Comparison of ENCODE assay signal across 16 mouse cellular contexts in genomic region chr19:45903861-45904260, GRCm38 (mm10).
DNase-seq lines count a peak whose midpoint lies in the region; ATAC-seq and TF ChIP-seq lines count a peak whose summit lies in the region.
"Had no signal": no experiment of that assay in that cellular context is flagged by ENCODE, and none has a peak within 500 bp of the region (broad histone marks: within the 10 kb centered on the region; RNA-seq: fewer than 3 reads in every experiment).

No protein-coding gene starts in this region.

- H3K9ac ChIP-seq in heart, embryonic 15.5 days = no peak overlapping the region
- no peak overlapping the region for H3K9ac ChIP-seq in heart, embryonic 11.5 days (ENCODE audit: low read depth, low read length)
- no peak overlapping the region for H3K9ac ChIP-seq in lung, embryonic 14.5 days
- H3K9ac ChIP-seq: forebrain, postnatal 0 days; hindbrain, embryonic 14.5 days; limb, embryonic 13.5 days; liver, embryonic 15.5 days had no signal

- H3K9me3 ChIP-seq in heart, embryonic 15.5 days (replicated peaks) = no peaks in the 10 kb centered on the region
- no peaks in the 10 kb centered on the region for H3K9me3 ChIP-seq in heart, embryonic 11.5 days (replicated peaks; ENCODE audit: control insufficient read depth, low read length)
- H3K9me3 ChIP-seq in lung, embryonic 14.5 days (ENCODE audit: low read depth, low read length) = no peaks in the 10 kb centered on the region
- H3K9me3 ChIP-seq: limb, embryonic 13.5 days; liver, embryonic 15.5 days; midbrain, embryonic 10.5 days had no signal

- peak; percentile 4 to 7 for DNase-seq in cerebellum, adult 18-20 months
- DNase-seq in lung, embryonic 14.5 days = peak; percentile 13
- no peak for DNase-seq in lung, postnatal 36 days
- peak; percentile 32 for DNase-seq in kidney, postnatal 14 days
- DNase-seq in retina, embryonic 14.5 days (ENCODE audit: low spot score) = no peak
- DNase-seq: forebrain, postnatal 0 days had no signal

- H3K27ac ChIP-seq in heart, embryonic 15.5 days = peak overlapping the region; percentile 92
- H3K27ac ChIP-seq in heart, embryonic 11.5 days (ENCODE audit: low read depth, low read length) = no peak overlapping the region
- H3K27ac ChIP-seq in lung, embryonic 14.5 days (ENCODE audit: low read depth) = no peak overlapping the region
- H3K27ac ChIP-seq: hindbrain, embryonic 14.5 days; left cerebral cortex, adult 2 months; limb, embryonic 13.5 days; liver, embryonic 15.5 days; midbrain, embryonic 10.5 days had no signal

- peaks cover 15% of the 10 kb centered on the region for H3K4me1 ChIP-seq in heart, embryonic 15.5 days (replicated peaks)
- 0 out of 2 replicates have a peak, but pooled peaks cover 4% of the 10 kb centered on the region for H3K4me1 ChIP-seq in heart, embryonic 11.5 days (ENCODE audit: control insufficient read depth, insufficient read depth, low read length)
- no peaks in the 10 kb centered on the region for H3K4me1 ChIP-seq in lung, embryonic 14.5 days (ENCODE audit: insufficient read depth)
- H3K4me1 ChIP-seq: limb, embryonic 13.5 days; liver, embryonic 15.5 days; midbrain, embryonic 10.5 days had no signal

- ATAC-seq in cerebellum, adult (ENCODE audit: insufficient number of reproducible peaks, low FRiP score, low TSS enrichment) = no peak
- 0 out of 2 replicates have a peak, but pooled peaks have one; percentile 29 for ATAC-seq in heart, embryonic 15.5 days (replicated peaks; ENCODE audit: insufficient number of reproducible peaks, insufficient read depth, low FRiP score, low read depth)
- no peak for ATAC-seq in heart, embryonic 11.5 days (replicated peaks; ENCODE audit: insufficient number of reproducible peaks, low FRiP score, low TSS enrichment)
- no peak for ATAC-seq in lung, embryonic 14.5 days (ENCODE audit: insufficient read depth)
- ATAC-seq: activated CD4-positive, CD25-positive, alpha-beta regulatory T cell, adult 4 months; forebrain, postnatal 0 days; intestine, postnatal 0 days had no signal

- no peak overlapping the region for H3K4me3 ChIP-seq in heart, embryonic 15.5 days
- no peak overlapping the region for H3K4me3 ChIP-seq in heart, embryonic 11.5 days (ENCODE audit: low read depth, low read length)
- H3K4me3 ChIP-seq in lung, embryonic 14.5 days (ENCODE audit: low read depth, low read length) = no peak overlapping the region
- H3K4me3 ChIP-seq: left cerebral cortex, adult 2 months; limb, embryonic 13.5 days; liver, embryonic 15.5 days; midbrain, embryonic 10.5 days had no signal

- no peaks in the 10 kb centered on the region for H3K27me3 ChIP-seq in heart, embryonic 15.5 days
- H3K27me3 ChIP-seq in heart, embryonic 11.5 days (ENCODE audit: control insufficient read depth, insufficient read depth, low read length) = no peaks in the 10 kb centered on the region
- no peaks in the 10 kb centered on the region for H3K27me3 ChIP-seq in lung, embryonic 14.5 days (ENCODE audit: insufficient read depth, low read length)
- H3K27me3 ChIP-seq: limb, embryonic 13.5 days; liver, embryonic 15.5 days had no signal

- no peak for TF ChIP-seq CTCF in lung, embryonic 14.5 days (IDR thresholded peaks at IDR 0.05; ENCODE audit: low read depth)

- WGBS in heart, embryonic 15.5 days = 58% methylated on average over 3 of the region's 3 CpGs
- WGBS in heart, embryonic 11.5 days (ENCODE audit: insufficient replicate concordance) = 69% methylated on average over 3 of the region's 3 CpGs
- 69% methylated on average over 3 of the region's 3 CpGs for WGBS in lung, embryonic 14.5 days

- H3K36me3 ChIP-seq in heart, embryonic 15.5 days = peaks cover 9% of the 10 kb centered on the region; the same call in 1 of the 2 replicates
- H3K36me3 ChIP-seq in heart, embryonic 11.5 days (ENCODE audit: control insufficient read depth, insufficient read depth, low read length) = 0 out of 2 replicates have a peak, but pooled peaks cover 3% of the 10 kb centered on the region
- 0 out of 2 replicates have a peak, but pooled peaks cover 3% of the 10 kb centered on the region for H3K36me3 ChIP-seq in lung, embryonic 14.5 days (ENCODE audit: insufficient read depth)
- H3K36me3 ChIP-seq: liver, embryonic 15.5 days had no signal

- no peak overlapping the region for H3K4me2 ChIP-seq in heart, embryonic 15.5 days
- no peak overlapping the region for H3K4me2 ChIP-seq in heart, embryonic 11.5 days
- no peak overlapping the region for H3K4me2 ChIP-seq in lung, embryonic 14.5 days
- H3K4me2 ChIP-seq: hindbrain, embryonic 14.5 days; limb, embryonic 13.5 days; liver, embryonic 15.5 days had no signal

Comparison
In these comparisons a context has a peak if more than half of its experiments do, and no peak if none do; other contexts are left out.
1. DNase-seq: peak in cerebellum, adult 18-20 months (2 of 2), lung, embryonic 14.5 days (single experiment) and kidney, postnatal 14 days (single experiment); none in lung, postnatal 36 days (single experiment) and retina, embryonic 14.5 days (single experiment).